Comparison of ENCODE assay signal across 15 mouse cellular contexts in genomic region chr11:49632256-49632655, GRCm38 (mm10). TPM values are rescaled to one million over a fixed set of nuclear protein-coding genes. Genes with fewer than 3 reads are reported as not detected.
A peak's percentile ranks its signal among the peaks of the same experiment; 100 is the strongest.
DNase-seq lines count a peak whose midpoint lies in the region; ATAC-seq and TF ChIP-seq lines count a peak whose summit lies in the region.
"Had no signal": no experiment of that assay in that cellular context is flagged by ENCODE, and none has a peak within 500 bp of the region (broad histone marks: within the 10 kb centered on the region; RNA-seq: fewer than 3 reads in every experiment).

No protein-coding gene starts in this region.

- no peaks in the 10 kb centered on the region for H3K36me3 ChIP-seq in kidney, embryonic 16.5 days (ENCODE audit: insufficient read depth, low read length)
- H3K36me3 ChIP-seq in kidney, embryonic 14.5 days (ENCODE audit: control insufficient read depth, insufficient read depth, low read length): no peaks in the 10 kb centered on the region
- H3K36me3 ChIP-seq in kidney, postnatal 0 days (ENCODE audit: insufficient read depth, low read length): no peaks in the 10 kb centered on the region
- no peaks in the 10 kb centered on the region for H3K36me3 ChIP-seq in hindbrain, embryonic 12.5 days
- H3K36me3 ChIP-seq: liver, embryonic 13.5 days; neural tube, embryonic 12.5 days had no signal

- no peak overlapping the region for H3K4me3 ChIP-seq in kidney, embryonic 16.5 days (ENCODE audit: low read length)
- H3K4me3 ChIP-seq in kidney, embryonic 14.5 days (ENCODE audit: low read length): no peak overlapping the region
- H3K4me3 ChIP-seq in kidney, postnatal 0 days (replicated peaks; ENCODE audit: low read depth, low read length): no peak overlapping the region
- no peak overlapping the region for H3K4me3 ChIP-seq in hindbrain, embryonic 12.5 days
- H3K4me3 ChIP-seq: liver, embryonic 13.5 days; neural tube, embryonic 12.5 days had no signal

- peaks cover 39% of the 10 kb centered on the region for H3K27me3 ChIP-seq in kidney, embryonic 16.5 days (ENCODE audit: insufficient read depth, low read length)
- H3K27me3 ChIP-seq in kidney, embryonic 14.5 days (ENCODE audit: control insufficient read depth, insufficient read depth, low read length): peaks cover 28% of the 10 kb centered on the region
- peaks cover 9% of the 10 kb centered on the region; the same call in 1 of the 2 replicates for H3K27me3 ChIP-seq in kidney, postnatal 0 days (ENCODE audit: insufficient read depth, low read length)
- H3K27me3 ChIP-seq in hindbrain, embryonic 12.5 days: peaks cover 53% of the 10 kb centered on the region

- peaks cover 9% of the 10 kb centered on the region; the same call in 1 of the 2 replicates for H3K4me1 ChIP-seq in kidney, embryonic 16.5 days (ENCODE audit: insufficient read depth, low read length)
- H3K4me1 ChIP-seq in kidney, embryonic 14.5 days (ENCODE audit: control insufficient read depth, insufficient read depth, low read length): no peaks in the 10 kb centered on the region
- no peaks in the 10 kb centered on the region; the same call in 1 of the 2 replicates for H3K4me1 ChIP-seq in kidney, postnatal 0 days (replicated peaks; ENCODE audit: insufficient read depth, low read length)
- H3K4me1 ChIP-seq in hindbrain, embryonic 12.5 days: peaks cover 7% of the 10 kb centered on the region

- WGBS in kidney, embryonic 16.5 days: 64% methylated on average over 2 of the region's 2 CpGs
- 71% methylated on average over 2 of the region's 2 CpGs for WGBS in kidney, embryonic 14.5 days
- WGBS in kidney, postnatal 0 days: 69% methylated on average over 2 of the region's 2 CpGs
- WGBS in hindbrain, embryonic 12.5 days: 67% methylated on average over 2 of the region's 2 CpGs

- no peak overlapping the region for H3K4me2 ChIP-seq in kidney, embryonic 16.5 days (replicated peaks; ENCODE audit: low read depth, low read length)
- H3K4me2 ChIP-seq in kidney, embryonic 14.5 days (replicated peaks; ENCODE audit: low read depth, low read length): no peak overlapping the region
- no peak overlapping the region for H3K4me2 ChIP-seq in kidney, postnatal 0 days (ENCODE audit: low read length)
- no peak overlapping the region for H3K4me2 ChIP-seq in hindbrain, embryonic 12.5 days (replicated peaks)
- H3K4me2 ChIP-seq: liver, embryonic 13.5 days; neural tube, embryonic 12.5 days had no signal

- no peaks in the 10 kb centered on the region for H3K9me3 ChIP-seq in kidney, embryonic 16.5 days (ENCODE audit: low read length)
- H3K9me3 ChIP-seq in kidney, embryonic 14.5 days (ENCODE audit: control insufficient read depth, low read length): no peaks in the 10 kb centered on the region
- H3K9me3 ChIP-seq in kidney, postnatal 0 days (replicated peaks; ENCODE audit: low read length): no peaks in the 10 kb centered on the region
- H3K9me3 ChIP-seq in hindbrain, embryonic 12.5 days (replicated peaks): no peaks in the 10 kb centered on the region
- H3K9me3 ChIP-seq: liver, embryonic 13.5 days; neural tube, embryonic 12.5 days had no signal

- H3K9ac ChIP-seq in kidney, embryonic 16.5 days (replicated peaks; ENCODE audit: low read length): no peak overlapping the region
- H3K9ac ChIP-seq in kidney, embryonic 14.5 days (ENCODE audit: low read depth, low read length): no peak overlapping the region
- no peak overlapping the region for H3K9ac ChIP-seq in kidney, postnatal 0 days (ENCODE audit: low read depth, low read length)
- no peak overlapping the region for H3K9ac ChIP-seq in hindbrain, embryonic 12.5 days
- H3K9ac ChIP-seq: liver, embryonic 13.5 days; neural tube, embryonic 12.5 days had no signal

- no peak for TF ChIP-seq CTCF in kidney, postnatal 0 days (IDR thresholded peaks at IDR 0.05; ENCODE audit: low read depth)

- H3K27ac ChIP-seq in kidney, embryonic 16.5 days (ENCODE audit: low read length): no peak overlapping the region
- no peak overlapping the region for H3K27ac ChIP-seq in kidney, embryonic 14.5 days (ENCODE audit: low read depth, low read length)
- H3K27ac ChIP-seq in kidney, postnatal 0 days: no peak overlapping the region
- no peak overlapping the region for H3K27ac ChIP-seq in hindbrain, embryonic 12.5 days
- H3K27ac ChIP-seq: liver, embryonic 13.5 days; neural tube, embryonic 12.5 days had no signal

- DNase-seq in adrenal gland, adult 2 months: peak; percentile 46
- no peak for DNase-seq in adrenal gland, adult 18-20 months (ENCODE audit: low spot score in 2 of 2)
- peak; percentile 32 for DNase-seq in kidney, postnatal 0 days (ENCODE audit: low spot score)
- peak; percentile 55 for DNase-seq in lung, postnatal 25 days (ENCODE audit: low spot score)
- no peak for DNase-seq in cerebellum, adult 11 months
- DNase-seq: liver, embryonic 13.5 days; midbrain, embryonic 14.5 days; retina, postnatal 1 day had no signal

- 0 out of 2 replicates have a peak, but pooled peaks have one; percentile 32 for ATAC-seq in kidney, embryonic 16.5 days (ENCODE audit: low FRiP score, low TSS enrichment)
- no peak for ATAC-seq in kidney, embryonic 14.5 days (ENCODE audit: low FRiP score, low TSS enrichment)
- ATAC-seq in kidney, postnatal 0 days (replicated peaks; ENCODE audit: low FRiP score, low read depth): no peak
- no peak for ATAC-seq in hindbrain, embryonic 12.5 days (ENCODE audit: low FRiP score)
- ATAC-seq: intestine, postnatal 0 days had no signal

RNA-seq across cellular contexts. Expression of gene Flt4, which starts 23.2 kb away (rescaled TPM):
- total RNA-seq in adrenal gland, adult 2 months (2021): 10 to 100 TPM; 12.5 to 20.9 TPM
- 16.5 and 17.5 TPM in 2 replicates for polyA plus RNA-seq in adrenal gland, adult 2 months (2012; rRNA removed)
- 10 to 100 TPM; 14.4 to 14.5 TPM for total RNA-seq in adrenal gland, adult 18-20 months (2021)
- 9.7 and 11.6 TPM in 2 replicates for polyA plus RNA-seq in kidney, embryonic 16.5 days (2015; fragmentation: Nextera tagmentation; extraction: Ambion mirVana)
- 6.5 and 10.6 TPM in 2 replicates for polyA plus RNA-seq in kidney, embryonic 14.5 days (2014; fragmentation: Nextera tagmentation; extraction: Ambion mirVana)
- polyA plus RNA-seq in kidney, postnatal 0 days (2015; fragmentation: Nextera tagmentation; extraction: Ambion mirVana): 5.3 and 5.6 TPM in 2 replicates
- 3.3 and 4.0 TPM in 2 replicates for polyA plus RNA-seq in hindbrain, embryonic 12.5 days (2016; fragmentation: Nextera tagmentation; extraction: Ambion mirVana)

RNA-seq across cellular contexts. Expression of gene Scgb3a1, which starts 31.2 kb away (rescaled TPM):
- not detected for total RNA-seq in adrenal gland, adult 2 months (2021)
- polyA plus RNA-seq in adrenal gland, adult 2 months (2012; rRNA removed): 0.58 TPM in 1 of 2 replicates, not detected in the other
- total RNA-seq in adrenal gland, adult 18-20 months (2021): not detected
- polyA plus RNA-seq in kidney, embryonic 16.5 days (2015; fragmentation: Nextera tagmentation; extraction: Ambion mirVana): not detected in 2 replicates
- not detected in 2 replicates for polyA plus RNA-seq in kidney, embryonic 14.5 days (2014; fragmentation: Nextera tagmentation; extraction: Ambion mirVana)
- not detected in 2 replicates for polyA plus RNA-seq in kidney, postnatal 0 days (2015; fragmentation: Nextera tagmentation; extraction: Ambion mirVana)
- not detected in 2 replicates for polyA plus RNA-seq in hindbrain, embryonic 12.5 days (2016; fragmentation: Nextera tagmentation; extraction: Ambion mirVana)
- total RNA-seq: common myeloid progenitor, adult 5-6 weeks; left cerebral cortex, postnatal 10 days had no signal
- polyA plus RNA-seq: liver, embryonic 13.5 days; midbrain, embryonic 14.5 days; neural tube, embryonic 12.5 days had no signal

Comparison
In these comparisons a context has a peak if more than half of its experiments do, and no peak if none do; other contexts are left out.
1. DNase-seq: peak in adrenal gland, adult 2 months (single experiment), kidney, postnatal 0 days (single experiment) and lung, postnatal 25 days (single experiment); none in adrenal gland, adult 18-20 months (0 of 2) and cerebellum, adult 11 months (single experiment).